Mouse (Mus musculus) cerebellum, adult 2 months (tissue): ENCODE data around the gene Ubqln4. TPM values are rescaled to one million over a fixed set of nuclear protein-coding genes. Genes with fewer than 3 reads are reported as not detected.
"Not testable (repeated sequence)": the region's sequence is repeated elsewhere in the genome, so short reads cannot be mapped to it uniquely, and the experiment has no call there.

Experiments
- DNase-seq, 2 experiments: peaks; one replicate each; pipeline ENCODE4 v3.0.0; 2021
- H3K27ac ChIP-seq: fragments of 200-500 bp; 2 replicates; pipeline ENCODE4 v1.5.1; 2012; ENCODE audit warnings: low read length, control low read depth, inconsistent platforms; ENCODE audit not compliant: insufficient read depth
- H3K27me3 ChIP-seq: fragments of 200-500 bp; 2 replicates; pipeline ENCODE4 v1.6.1; 2012; ENCODE audit warnings: inconsistent platforms, mild to moderate bottlenecking, low read length, moderate library complexity; ENCODE audit not compliant: control insufficient read depth, insufficient read depth
- H3K4me1 ChIP-seq: fragments of 200-500 bp; 2 replicates; pipeline ENCODE4 v1.6.1; 2011; ENCODE audit warnings: low read length; ENCODE audit not compliant: control insufficient read depth, insufficient read depth
- H3K4me3 ChIP-seq: fragments of 200-500 bp; replicated peaks from 2 replicates; pipeline ENCODE3; 2011; ENCODE audit warnings: mild to moderate bottlenecking, low read depth, low read length, control low read depth; ENCODE audit not compliant: insufficient read depth
- CTCF ChIP-seq: fragments of 200-500 bp; IDR thresholded peaks from 2 replicates; pipeline ENCODE4 v1.5.1; 2011; ENCODE audit warnings: low read depth, mild to moderate bottlenecking, control low read depth, low read length, moderate library complexity, borderline replicate concordance; ENCODE audit not compliant: insufficient read depth
- POLR2A ChIP-seq: fragments of 200-500 bp; IDR thresholded peaks from 2 replicates; pipeline ENCODE4 v1.6.1; 2011; ENCODE audit warnings: low read length, control low read depth, borderline replicate concordance; ENCODE audit not compliant: insufficient read depth
- WGBS: fragments of 180-500 bp; shearing (Covaris S2); methylation state at CpG from one replicate; pipeline ENCODE4 v1.1.7; 2018; 5-methylcytosine and 5-hydroxymethylcytosine counted together
- polyA plus RNA-seq: library from polyadenylated mRNA; depleted of rRNA; stranded (reverse); fragments of >200 nt; gene quantifications from 2 replicates; pipeline ENCODE4 v1.2.3, GENCODE M21; 2012

Gene Ubqln4
- polyA plus RNA-seq, 1 experiment = 86.4 TPM

GRCm38 (mm10) chr3:88604863-88605262 lies 51.3 kb downstream of the Ubqln4 start:
- 95% methylated on average over 7 of the region's 7 CpGs for WGBS
- DNase-seq = no peak
- Histone ChIP-seq H3K4me1 (peaks cover 2% of the 10 kb centered on the region; the same call in 1 of the 2 replicates), H3K4me3 (no peak overlapping the region), H3K27ac (no peak overlapping the region), H3K27me3 (no peaks in the 10 kb centered on the region)
- TF ChIP-seq CTCF (no peak), POLR2A (no peak)

DNA sequence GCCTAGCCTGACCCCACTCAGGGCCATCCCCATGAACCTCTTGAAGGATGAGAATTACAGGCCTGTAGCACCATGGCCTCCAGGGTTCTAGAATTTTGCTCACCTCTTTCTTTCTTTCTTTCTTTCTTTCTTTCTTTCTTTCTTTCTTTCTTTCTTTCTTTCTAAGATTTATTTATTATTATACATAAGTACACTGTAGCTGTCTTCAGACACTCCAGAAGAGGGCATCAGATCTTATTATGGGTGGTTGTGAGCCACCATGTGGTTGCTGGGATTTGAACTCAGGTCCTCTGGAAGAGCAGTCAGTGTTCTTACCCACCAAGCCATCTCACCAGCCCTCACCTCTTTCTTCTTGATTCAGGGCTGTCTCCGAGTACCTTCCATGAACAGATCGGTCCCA lies 52.1 kb downstream of the Ubqln4 start, which contains the start of gene Arhgef2:
Arhgef2 (plus strand) TSS at position 301 of the 400 bp plus-strand sequence.
- H3K27me3 ChIP-seq, H3K4me1 ChIP-seq, H3K4me3 ChIP-seq, DNase-seq, H3K27ac ChIP-seq: not testable (repeated sequence)
- WGBS = 94% methylated on average over 2 of the region's 2 CpGs

GRCm38 (mm10) chr3:88607065-88607757 lies 53.7 kb downstream of the Ubqln4 start:
- Histone ChIP-seq H3K27me3 (no peaks in the 10 kb centered on the region), H3K27ac (no peak overlapping the region), H3K4me3 (peak overlapping the region; percentile 36), H3K4me1 (peaks cover 2% of the 10 kb centered on the region; the same call in 1 of the 2 replicates)
- WGBS = under 1% methylated on average over 20 of the region's 20 CpGs
- TF ChIP-seq POLR2A = no peak
- TF ChIP-seq CTCF = peak; percentile 98
- peak; percentile 86 to 94 for DNase-seq

DNA sequence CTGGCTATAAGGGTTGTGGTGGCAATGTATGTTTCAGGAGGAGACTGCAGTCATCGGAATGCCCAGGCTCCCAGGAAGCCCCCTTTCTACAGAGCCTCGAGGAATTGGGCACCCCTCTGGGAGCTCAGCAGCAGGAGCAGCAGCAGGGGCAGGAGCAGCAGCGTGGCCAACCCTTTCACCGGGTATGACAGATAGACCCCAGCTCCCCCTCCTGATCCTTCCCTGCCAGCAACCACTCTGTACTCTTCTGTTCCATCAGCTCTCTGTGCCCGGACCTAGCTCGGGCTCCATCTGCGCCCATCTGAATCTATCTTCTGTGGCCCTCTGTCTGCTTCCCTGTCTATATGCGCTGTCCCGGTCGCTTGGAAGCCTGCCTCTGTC lies 54.2 kb downstream of the Ubqln4 start:
- 8% methylated on average over 10 of the region's 10 CpGs for WGBS
- TF ChIP-seq POLR2A = no peak
- TF ChIP-seq CTCF = no peak
- Histone ChIP-seq H3K4me1 (peaks cover 2% of the 10 kb centered on the region; the same call in 1 of the 2 replicates), H3K27ac (no peak overlapping the region), H3K27me3 (no peaks in the 10 kb centered on the region), H3K4me3 (peak overlapping the region; percentile 23)
- DNase-seq = no peak

DNA sequence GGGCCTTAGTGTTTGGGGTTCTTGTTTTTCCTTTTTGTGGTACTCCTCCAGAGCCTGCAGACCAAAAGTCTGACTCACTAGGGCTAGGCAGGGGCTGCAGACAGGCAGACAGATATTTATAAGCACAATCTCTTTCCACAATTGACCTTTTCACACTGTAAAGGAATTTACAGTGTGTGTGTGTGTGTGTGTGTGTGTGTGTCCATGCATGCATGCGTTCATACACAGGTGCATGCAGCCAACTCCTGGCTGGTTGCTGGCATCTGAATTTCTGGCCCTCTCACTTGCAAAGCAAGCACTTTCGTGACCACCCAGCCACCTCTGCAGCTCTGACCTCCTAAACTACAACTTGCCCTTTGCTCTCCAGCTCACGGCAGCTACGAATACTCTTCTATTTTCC lies 55.5 kb downstream of the Ubqln4 start:
- TF ChIP-seq CTCF (no peak), POLR2A (no peak)
- no peaks in the 10 kb centered on the region for H3K27me3 ChIP-seq
- peaks cover 2% of the 10 kb centered on the region; the same call in 1 of the 2 replicates for H3K4me1 ChIP-seq
- H3K27ac ChIP-seq = no peak overlapping the region
- no peak overlapping the region for H3K4me3 ChIP-seq
- no peak for DNase-seq
- WGBS = 78% methylated on average over 4 of the region's 4 CpGs

GRCm38 (mm10) chr3:88614418-88614817 lies 60.9 kb downstream of the Ubqln4 start:
- WGBS = 57% methylated on average over 8 of the region's 8 CpGs

DNA sequence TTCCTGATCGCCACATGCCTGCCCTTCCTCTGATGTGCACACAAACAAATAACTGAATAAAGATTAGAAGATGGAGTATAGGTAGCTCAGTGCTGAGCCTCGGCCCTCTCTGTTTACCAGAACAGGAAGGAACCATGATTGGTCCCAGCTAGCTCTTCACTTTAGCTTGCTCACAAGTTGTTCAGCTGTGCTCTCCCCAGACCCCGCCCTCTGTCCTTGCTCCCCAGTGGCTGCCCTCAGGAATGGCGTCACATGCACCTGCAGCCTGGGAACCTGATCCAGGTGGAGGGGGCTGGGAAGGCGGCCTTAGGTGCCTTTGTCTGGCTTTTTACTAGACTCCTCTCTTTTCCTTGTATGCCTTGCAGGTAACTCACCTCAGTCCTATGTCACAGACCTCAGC lies 61.6 kb downstream of the Ubqln4 start:
- TF ChIP-seq CTCF = no peak
- no peak for TF ChIP-seq POLR2A
- WGBS = 57% methylated on average over 5 of the region's 5 CpGs

More at GRCm38 (mm10) chr3:88614418-88614817, 60.9 kb downstream of the Ubqln4 start:
- no peak overlapping the region for H3K4me3 ChIP-seq
- TF ChIP-seq CTCF (no peak), POLR2A (no peak)
- no peak for DNase-seq
- no peaks in the 10 kb centered on the region for H3K27me3 ChIP-seq
- peaks cover 15% of the 10 kb centered on the region for H3K4me1 ChIP-seq
- peak overlapping the region; percentile 96; the same call in 1 of the 2 replicates for H3K27ac ChIP-seq

GRCm38 (mm10) chr3:88615902-88616391 lies 62.4 kb downstream of the Ubqln4 start:
- TF ChIP-seq POLR2A (peak; percentile 59; the same call in 1 of the 2 replicates), CTCF (no peak)
- Histone ChIP-seq H3K4me1 (peaks cover 15% of the 10 kb centered on the region), H3K4me3 (peak overlapping the region; percentile 88), H3K27ac (peak overlapping the region; percentile 96), H3K27me3 (no peaks in the 10 kb centered on the region)
- peak; percentile 80 to 84 for DNase-seq
- 7% methylated on average over 9 of the region's 9 CpGs for WGBS

More for the DNA sequence above, 61.6 kb downstream of the Ubqln4 start:
- Histone ChIP-seq H3K27me3 (no peaks in the 10 kb centered on the region), H3K4me1 (peaks cover 15% of the 10 kb centered on the region), H3K4me3 (peak overlapping the region; percentile 88), H3K27ac (peak overlapping the region; percentile 96)
- peak; percentile 43 to 48 for DNase-seq
